Mouse (Mus musculus) central nervous system, embryonic 18 days (tissue): ENCODE results near the gene Ttll1. TPM values are rescaled to one million over a fixed set of nuclear protein-coding genes. Genes with fewer than 3 reads are reported as not detected.

Experiments used
- polyA plus RNA-seq: library from polyadenylated mRNA; depleted of rRNA; stranded (reverse); fragments of >200 nt; gene quantifications from 2 replicates; pipeline ENCODE4 v1.2.3, GENCODE M21; 2012; rRNA removed

Ttll1 gene
- 65.1 and 72.2 TPM in 2 replicates for polyA plus RNA-seq

DNA sequence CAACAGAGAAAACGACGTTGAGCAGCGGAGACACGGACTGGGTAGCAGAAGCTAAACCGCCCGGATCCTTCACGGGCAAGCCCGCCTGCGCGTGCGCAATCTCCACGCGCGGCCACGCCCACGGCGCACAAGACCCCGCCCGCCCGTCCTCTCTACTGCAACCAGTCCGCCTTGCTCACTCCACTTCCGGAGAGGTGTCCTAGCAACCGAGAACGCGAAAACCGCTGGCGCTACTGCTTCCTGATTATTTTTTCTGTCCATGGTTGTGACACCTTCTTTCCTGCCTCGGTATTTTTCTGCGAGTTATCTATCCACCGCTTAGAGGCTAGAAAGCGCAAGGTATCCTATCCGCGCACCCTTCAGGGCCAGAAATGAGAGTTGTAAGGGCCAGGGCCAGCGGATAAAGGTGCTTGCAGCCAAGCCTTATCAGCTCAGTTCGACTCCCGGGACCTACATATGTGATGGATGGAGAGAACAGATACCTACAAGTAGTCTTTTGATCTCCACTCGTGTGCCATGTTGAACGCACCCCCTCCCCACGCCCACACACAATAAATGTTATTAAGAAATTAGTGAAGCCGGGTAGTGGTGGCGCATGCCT, at the start of gene Ttll1:
TSS of gene Ttll1 (minus strand) at position 89 of the 601 bp plus-strand sequence.

DNA sequence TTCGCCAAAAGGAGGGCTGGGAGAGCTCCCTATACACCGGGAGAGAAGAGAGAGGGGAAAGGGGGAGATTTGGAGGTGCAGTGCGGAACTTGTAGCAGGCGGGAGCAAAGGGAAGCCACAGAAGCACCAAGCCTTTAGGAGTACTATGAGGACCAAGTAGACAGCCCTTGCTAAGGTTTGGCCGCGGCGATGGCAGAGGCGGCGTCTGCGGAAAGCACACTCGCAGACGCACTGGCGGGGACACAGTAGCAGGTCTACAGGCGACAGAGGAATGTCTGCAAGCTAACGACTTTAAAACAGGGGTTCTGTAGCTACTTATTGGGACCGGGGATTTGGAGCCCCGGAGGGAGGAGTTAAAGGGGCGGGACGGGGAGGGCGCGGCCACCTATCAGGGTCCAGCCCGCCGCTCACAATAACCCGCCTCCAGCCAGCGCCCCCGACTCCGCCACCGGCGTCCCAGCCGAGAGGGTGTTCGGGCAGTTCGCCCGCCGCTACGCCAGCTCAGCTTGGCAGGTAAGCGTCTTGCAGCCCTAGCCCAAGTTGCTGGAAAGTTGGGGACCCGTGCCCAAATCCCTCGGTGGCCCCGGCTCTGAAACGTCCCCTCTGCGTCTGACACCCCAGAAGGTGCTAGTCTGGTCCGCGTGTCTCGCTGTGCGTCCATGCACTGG, 15.9 kb upstream of the Ttll1 start, which contains the start of gene Bik:
TSS of gene Bik (plus strand) at position 439 of the 668 bp plus-strand sequence.

DNA sequence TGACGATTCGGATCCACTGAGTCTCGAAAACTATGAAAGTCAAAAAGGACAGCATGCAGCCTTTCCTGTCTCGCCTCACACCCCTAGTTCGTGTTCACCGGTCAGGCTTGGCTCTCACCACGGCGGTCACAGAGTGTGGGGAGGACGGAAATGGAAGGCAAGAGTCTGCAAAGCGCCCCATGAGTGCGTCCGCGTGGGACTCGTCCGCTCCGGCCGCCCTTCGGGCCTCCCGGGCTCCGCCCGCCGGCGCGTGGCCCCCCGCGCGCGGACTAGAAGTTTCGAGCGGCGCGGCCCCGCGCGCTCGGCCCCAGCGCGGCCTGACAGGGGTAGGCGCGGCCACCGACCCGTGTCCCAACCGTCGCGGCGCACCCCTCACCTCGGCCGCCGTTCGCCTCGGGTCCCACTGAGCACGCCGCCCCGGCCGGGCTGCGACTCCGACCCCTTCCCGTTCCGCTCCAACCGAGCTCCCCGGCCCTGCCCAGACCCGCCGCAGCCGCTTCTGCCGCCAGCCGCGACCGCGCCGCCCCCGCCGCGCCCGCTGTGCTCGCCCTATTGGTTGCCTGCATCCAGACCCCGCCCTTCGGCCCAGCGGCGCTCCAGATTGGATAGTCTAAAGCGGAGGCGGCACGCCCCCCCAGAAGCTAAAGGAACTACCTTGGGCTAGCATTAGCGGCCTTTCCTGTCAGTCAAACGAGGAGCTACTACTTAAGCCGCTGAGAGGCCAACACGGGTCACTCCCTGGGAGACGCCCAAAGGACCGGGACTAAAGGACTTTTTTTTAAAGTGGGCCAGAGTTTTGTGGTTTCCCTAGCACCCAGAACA, 46.4 kb downstream of the Ttll1 start, which contains the start of gene Pacsin2:
TSS of gene Pacsin2 (minus strand) at position 524 of the 822 bp plus-strand sequence.

Other genes with a start within 250 kb of the Ttll1 start
- gene Arfgap3, start 160.6 kb downstream of the Ttll1 start, polyA plus RNA-seq: 32.2 and 34.9 TPM in 2 replicates
- gene Pacsin2, start 46.3 kb downstream of the Ttll1 start, polyA plus RNA-seq: 24.3 and 25.1 TPM in 2 replicates
- 0.47 and 0.62 TPM in 2 replicates for gene Bik, start 16.0 kb upstream of the Ttll1 start, polyA plus RNA-seq
- 7.9 and 10.1 TPM in 2 replicates for gene Tspo, start 52.7 kb upstream of the Ttll1 start, polyA plus RNA-seq
- gene Mcat, start 52.9 kb upstream of the Ttll1 start, polyA plus RNA-seq: 31.2 and 31.6 TPM in 2 replicates
- 36.8 and 40.6 TPM in 2 replicates for gene Ttll12, start 84.3 kb upstream of the Ttll1 start, polyA plus RNA-seq
- 14.6 and 22.6 TPM in 2 replicates for gene Scube1, start 214.1 kb upstream of the Ttll1 start, polyA plus RNA-seq